Mouse (Mus musculus): ENCODE measurements at regions not wholly inside any gene's neighbourhood (a gene's known extent, or its start where the extent isn't known, plus 50 kb on each side); places are given as distances from the start of the nearest gene placed in this dataset.

GRCm38 (mm10) chr12:13164791-13165190, 84.2 kb downstream of the Ddx1 start:
- no peak for ATAC-seq (ENCODE audit: insufficient number of reproducible peaks, insufficient read depth, low FRiP score, low read depth)
- Histone ChIP-seq H3K27me3 (ENCODE audit: control insufficient read depth, insufficient read depth, low read length) (no peaks in the 10 kb centered on the region), H3K9ac (ENCODE audit: low read length) (no peak overlapping the region), H3K27ac (replicated peaks in 1 of 2; ENCODE audit: control insufficient read depth in 1 of 2, insufficient read depth in 1 of 2, low read depth in 2 of 2, low read length in 2 of 2) (no peak overlapping the region), H3K36me3 (ENCODE audit: control insufficient read depth, insufficient read depth, low read length) (no peaks in the 10 kb centered on the region), H3K4me3 (ENCODE audit: control insufficient read depth in 1 of 2, insufficient read depth in 1 of 2, low read depth in 1 of 2, low read length in 2 of 2) (no peak overlapping the region), H3K9me3 (ENCODE audit: control insufficient read depth, low read length) (no peaks in the 10 kb centered on the region), H3K4me2 (ENCODE audit: low read length) (no peak overlapping the region), H3K4me1 (ENCODE audit: control insufficient read depth in 2 of 2, insufficient read depth in 2 of 2, low read length in 2 of 2) (no peaks in the 10 kb centered on the region)
- 65% methylated on average over 2 of the region's 2 CpGs for WGBS

- H3K9ac ChIP-seq (ENCODE audit: low read length), result no peak overlapping the region
- no peak overlapping the region for H3K27ac ChIP-seq (replicated peaks in 1 of 2; ENCODE audit: control insufficient read depth in 1 of 2, insufficient read depth in 1 of 2, low read depth in 2 of 2, low read length in 2 of 2)
- no peak overlapping the region for H3K4me2 ChIP-seq (ENCODE audit: low read length)
- H3K36me3 ChIP-seq (ENCODE audit: control insufficient read depth, insufficient read depth, low read length), result no peaks in the 10 kb centered on the region
- no peaks in the 10 kb centered on the region for H3K4me1 ChIP-seq (ENCODE audit: control insufficient read depth in 2 of 2, insufficient read depth in 2 of 2, low read length in 2 of 2)
- H3K4me3 ChIP-seq (ENCODE audit: control insufficient read depth in 1 of 2, insufficient read depth in 1 of 2, low read depth in 1 of 2, low read length in 2 of 2), result no peak overlapping the region
- WGBS, result 72% methylated on average over 1 of the region's 1 CpGs
- H3K9me3 ChIP-seq (ENCODE audit: control insufficient read depth, low read length), result no peaks in the 10 kb centered on the region
- H3K27me3 ChIP-seq (ENCODE audit: control insufficient read depth, insufficient read depth, low read length), result no peaks in the 10 kb centered on the region
- ATAC-seq (ENCODE audit: insufficient number of reproducible peaks, insufficient read depth, low FRiP score, low read depth), result no peak
Measured at GRCm38 (mm10) chr12:13161051-13161450, 88.0 kb downstream of the Ddx1 start.

GRCm38 (mm10) chr12:13159346-13160055, 89.5 kb downstream of the Ddx1 start:
- H3K4me1 ChIP-seq (ENCODE audit: control insufficient read depth in 2 of 2, insufficient read depth in 2 of 2, low read length in 2 of 2), result no peaks in the 10 kb centered on the region
- no peak overlapping the region for H3K27ac ChIP-seq (replicated peaks in 1 of 2; ENCODE audit: control insufficient read depth in 1 of 2, insufficient read depth in 1 of 2, low read depth in 2 of 2, low read length in 2 of 2)
- H3K9ac ChIP-seq (ENCODE audit: low read length), result no peak overlapping the region
- H3K36me3 ChIP-seq (ENCODE audit: control insufficient read depth, insufficient read depth, low read length), result no peaks in the 10 kb centered on the region
- H3K27me3 ChIP-seq (ENCODE audit: control insufficient read depth, insufficient read depth, low read length), result no peaks in the 10 kb centered on the region
- no peak overlapping the region for H3K4me3 ChIP-seq (ENCODE audit: control insufficient read depth in 1 of 2, insufficient read depth in 1 of 2, low read depth in 1 of 2, low read length in 2 of 2)
- no peak overlapping the region for H3K4me2 ChIP-seq (ENCODE audit: low read length)
- no peak for ATAC-seq (ENCODE audit: insufficient number of reproducible peaks, insufficient read depth, low FRiP score, low read depth)
- H3K9me3 ChIP-seq (ENCODE audit: control insufficient read depth, low read length), result no peaks in the 10 kb centered on the region

DNA sequence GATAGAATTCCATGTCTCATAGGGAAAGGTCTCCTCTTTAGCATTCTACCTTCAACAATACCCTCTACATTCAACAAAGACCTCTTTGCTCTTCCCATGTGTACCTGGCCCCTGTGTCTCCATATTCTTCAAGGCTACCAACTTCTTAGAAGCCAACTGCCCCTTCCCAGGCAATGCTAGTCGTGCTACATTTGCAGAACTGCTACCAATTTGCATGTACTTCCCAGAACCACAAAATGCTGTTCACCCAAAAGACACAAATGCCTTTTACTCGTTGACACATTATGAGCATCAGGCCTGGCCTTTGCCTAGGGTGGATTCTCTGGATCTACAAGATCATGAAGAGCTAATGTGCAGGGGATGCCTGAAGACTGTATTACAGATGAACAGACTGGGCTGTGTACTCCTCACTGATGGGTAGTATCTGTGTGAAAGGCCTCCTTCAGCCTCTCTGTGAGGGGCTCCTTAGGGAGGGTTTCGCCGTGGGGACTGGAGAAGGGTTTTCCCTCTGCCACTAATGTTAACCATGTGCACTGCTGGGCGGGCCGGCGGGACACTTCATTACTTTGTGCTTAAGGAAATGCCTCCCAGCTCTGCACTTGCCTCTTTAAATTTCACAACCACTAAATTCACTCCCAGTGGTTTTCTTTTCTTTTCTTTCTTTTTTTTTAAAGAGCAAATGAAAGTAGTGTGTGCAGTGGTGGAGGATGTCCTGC, 91.2 kb downstream of the Ddx1 start:
- Histone ChIP-seq H3K4me1 (ENCODE audit: control insufficient read depth in 2 of 2, insufficient read depth in 2 of 2, low read length in 2 of 2) (no peaks in the 10 kb centered on the region), H3K9ac (ENCODE audit: low read length) (no peak overlapping the region), H3K4me3 (ENCODE audit: control insufficient read depth in 1 of 2, insufficient read depth in 1 of 2, low read depth in 1 of 2, low read length in 2 of 2) (no peak overlapping the region), H3K36me3 (ENCODE audit: control insufficient read depth, insufficient read depth, low read length) (no peaks in the 10 kb centered on the region), H3K27ac (replicated peaks in 1 of 2; ENCODE audit: control insufficient read depth in 1 of 2, insufficient read depth in 1 of 2, low read depth in 2 of 2, low read length in 2 of 2) (no peak overlapping the region), H3K4me2 (ENCODE audit: low read length) (no peak overlapping the region), H3K27me3 (ENCODE audit: control insufficient read depth, insufficient read depth, low read length) (no peaks in the 10 kb centered on the region), H3K9me3 (ENCODE audit: control insufficient read depth, low read length) (no peaks in the 10 kb centered on the region)
- ATAC-seq (ENCODE audit: insufficient number of reproducible peaks, insufficient read depth, low FRiP score, low read depth), result no peak
- 77% methylated on average over 7 of the region's 7 CpGs for WGBS

DNA sequence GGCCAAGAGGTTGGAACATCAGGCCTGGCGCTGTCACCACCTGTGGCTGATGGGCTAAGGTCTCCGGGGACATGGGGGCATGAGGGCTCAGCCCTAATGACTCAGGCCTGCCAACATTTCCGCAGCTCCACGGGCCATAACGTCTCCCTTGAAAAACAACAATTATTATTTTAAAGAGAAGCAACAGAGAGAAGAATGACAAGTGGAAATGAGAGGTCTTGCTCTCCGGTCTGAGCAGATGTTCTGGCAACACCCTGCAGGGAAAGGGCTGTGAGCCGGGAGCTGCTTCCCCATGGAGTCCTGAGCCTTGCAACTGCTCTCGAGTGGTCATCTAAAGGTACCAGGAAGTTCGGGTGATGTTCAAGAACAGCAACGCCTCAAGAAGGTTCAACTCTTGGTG, 91.9 kb downstream of the Ddx1 start:
- H3K36me3 ChIP-seq (ENCODE audit: control insufficient read depth, insufficient read depth, low read length), result no peaks in the 10 kb centered on the region
- 53% methylated on average over 10 of the region's 10 CpGs for WGBS
- no peaks in the 10 kb centered on the region for H3K4me1 ChIP-seq (ENCODE audit: control insufficient read depth in 2 of 2, insufficient read depth in 2 of 2, low read length in 2 of 2)
- H3K9me3 ChIP-seq (ENCODE audit: control insufficient read depth, low read length), result no peaks in the 10 kb centered on the region
- H3K9ac ChIP-seq (ENCODE audit: low read length), result no peak overlapping the region
- H3K4me3 ChIP-seq (ENCODE audit: control insufficient read depth in 1 of 2, insufficient read depth in 1 of 2, low read depth in 1 of 2, low read length in 2 of 2), result no peak overlapping the region
- H3K27me3 ChIP-seq (ENCODE audit: control insufficient read depth, insufficient read depth, low read length), result no peaks in the 10 kb centered on the region
- no peak overlapping the region for H3K4me2 ChIP-seq (ENCODE audit: low read length)
- no peak for ATAC-seq (ENCODE audit: insufficient number of reproducible peaks, insufficient read depth, low FRiP score, low read depth)
- no peak overlapping the region for H3K27ac ChIP-seq (replicated peaks in 1 of 2; ENCODE audit: control insufficient read depth in 1 of 2, insufficient read depth in 1 of 2, low read depth in 2 of 2, low read length in 2 of 2)

DNA sequence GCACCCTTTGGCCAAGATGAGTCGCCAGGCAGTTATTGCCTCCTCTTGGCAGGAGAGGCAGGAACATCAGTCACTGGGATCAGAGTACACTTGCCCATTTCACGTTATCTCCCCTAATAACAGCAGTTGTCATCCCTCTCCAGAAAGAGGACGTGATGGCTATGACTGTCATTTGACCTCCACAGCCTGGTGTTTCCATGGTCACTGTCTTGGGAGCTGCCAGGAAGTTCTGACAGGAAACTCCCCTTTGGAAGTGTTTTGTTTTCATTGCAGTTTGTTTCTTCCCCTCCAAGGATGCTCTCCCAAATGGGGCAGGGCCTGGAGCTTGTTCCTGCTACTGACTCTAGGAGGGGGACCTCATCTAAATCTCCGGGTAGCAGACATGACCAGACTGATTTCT, 98.3 kb downstream of the Ddx1 start:
- peaks cover 0 to 2% of the 10 kb centered on the region in 2 experiments; a peak in 1 of 4 replicates for H3K4me1 ChIP-seq (ENCODE audit: control insufficient read depth in 2 of 2, insufficient read depth in 2 of 2, low read length in 2 of 2)
- H3K9ac ChIP-seq (ENCODE audit: low read length), result no peak overlapping the region
- 36% methylated on average over 4 of the region's 4 CpGs for WGBS
- H3K4me3 ChIP-seq (ENCODE audit: control insufficient read depth in 1 of 2, insufficient read depth in 1 of 2, low read depth in 1 of 2, low read length in 2 of 2), result no peak overlapping the region
- no peaks in the 10 kb centered on the region; the same call in 1 of the 2 replicates for H3K9me3 ChIP-seq (ENCODE audit: control insufficient read depth, low read length)
- H3K27me3 ChIP-seq (ENCODE audit: control insufficient read depth, insufficient read depth, low read length), result no peaks in the 10 kb centered on the region
- H3K4me2 ChIP-seq (ENCODE audit: low read length), result no peak overlapping the region
- H3K27ac ChIP-seq (replicated peaks in 1 of 2; ENCODE audit: control insufficient read depth in 1 of 2, insufficient read depth in 1 of 2, low read depth in 2 of 2, low read length in 2 of 2), result no peak overlapping the region
- no peak for ATAC-seq (ENCODE audit: insufficient number of reproducible peaks, insufficient read depth, low FRiP score, low read depth)
- H3K36me3 ChIP-seq (ENCODE audit: control insufficient read depth, insufficient read depth, low read length), result no peaks in the 10 kb centered on the region

DNA sequence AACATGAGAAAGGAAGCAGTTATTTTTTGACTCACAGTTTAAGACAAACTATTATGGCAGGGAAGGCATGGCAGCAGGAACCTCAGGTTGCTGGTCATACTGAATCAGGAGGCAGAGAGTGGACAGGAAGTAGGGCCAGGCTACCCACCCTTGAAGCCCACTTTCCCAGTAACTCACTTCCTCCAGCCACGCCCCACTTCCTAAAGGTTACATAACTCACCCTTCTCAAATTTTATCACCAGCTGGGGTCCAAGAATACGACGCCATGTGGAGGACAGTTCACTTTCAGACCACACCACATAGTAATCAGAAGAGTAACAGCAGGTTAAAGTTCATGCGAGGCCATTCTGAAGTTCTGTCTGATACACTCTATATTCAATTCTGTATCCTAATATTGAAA, 101.8 kb downstream of the Ddx1 start:
- H3K4me3 ChIP-seq (ENCODE audit: control insufficient read depth in 1 of 2, insufficient read depth in 1 of 2, low read depth in 1 of 2, low read length in 2 of 2), result no peak overlapping the region
- WGBS, result 76% methylated on average over 4 of the region's 4 CpGs
- no peak for ATAC-seq (ENCODE audit: insufficient number of reproducible peaks, insufficient read depth, low FRiP score, low read depth)
- no peaks in the 10 kb centered on the region for H3K36me3 ChIP-seq (ENCODE audit: control insufficient read depth, insufficient read depth, low read length)
- no peak overlapping the region for H3K4me2 ChIP-seq (ENCODE audit: low read length)
- H3K27ac ChIP-seq (replicated peaks in 1 of 2; ENCODE audit: control insufficient read depth in 1 of 2, insufficient read depth in 1 of 2, low read depth in 2 of 2, low read length in 2 of 2), result no peak overlapping the region
- H3K9ac ChIP-seq (ENCODE audit: low read length), result no peak overlapping the region
- peaks cover 4 to 7% of the 10 kb centered on the region in 2 experiments for H3K4me1 ChIP-seq (ENCODE audit: control insufficient read depth in 2 of 2, insufficient read depth in 2 of 2, low read length in 2 of 2)
- H3K9me3 ChIP-seq (ENCODE audit: control insufficient read depth, low read length), result no peaks in the 10 kb centered on the region; the same call in 1 of the 2 replicates
- no peaks in the 10 kb centered on the region for H3K27me3 ChIP-seq (ENCODE audit: control insufficient read depth, insufficient read depth, low read length)

Measured in heart, embryonic 14.5 days (tissue).